9 mouse cellular contexts compared by ENCODE assay signal in genomic region chr8:26438877-26439276, GRCm38 (mm10).
A peak's percentile ranks its signal among the peaks of the same experiment; 100 is the strongest.
DNase-seq lines count a peak whose midpoint lies in the region; ATAC-seq lines count a peak whose summit lies in the region.
"Had no signal": no experiment of that assay in that cellular context is flagged by ENCODE, and none has a peak within 500 bp of the region (broad histone marks: within the 10 kb centered on the region; RNA-seq: fewer than 3 reads in every experiment).

No protein-coding gene starts in this region.

- no peaks in the 10 kb centered on the region for H3K9me3 ChIP-seq in midbrain, embryonic 11.5 days (ENCODE audit: control insufficient read depth, low read length)
- no peaks in the 10 kb centered on the region for H3K9me3 ChIP-seq in midbrain, embryonic 10.5 days (replicated peaks)
- no peaks in the 10 kb centered on the region for H3K9me3 ChIP-seq in stomach, embryonic 15.5 days

- peak; percentile 31 for DNase-seq in adrenal gland, postnatal 10 days
- DNase-seq in adrenal gland, postnatal 4 days (ENCODE audit: low spot score in 2 of 2) = no peak
- no peak for DNase-seq in midbrain, embryonic 11.5 days (ENCODE audit: low spot score, missing footprints)
- DNase-seq in midbrain, embryonic 10.5 days (ENCODE audit: low spot score) = no peak
- DNase-seq in kidney, postnatal 36 days = peak; percentile 18 to 21
- no peak for DNase-seq in urinary bladder, postnatal 36 days (ENCODE audit: low spot score in 2 of 2)
- DNase-seq: cerebellum, adult 8-10 months had no signal

- H3K9ac ChIP-seq in midbrain, embryonic 11.5 days (ENCODE audit: low read length) = no peak overlapping the region
- H3K9ac ChIP-seq in stomach, embryonic 15.5 days = no peak overlapping the region

- no peak overlapping the region for H3K4me3 ChIP-seq in midbrain, embryonic 11.5 days (ENCODE audit: low read depth, low read length)
- no peak overlapping the region for H3K4me3 ChIP-seq in midbrain, embryonic 10.5 days
- peak overlapping the region; percentile 22 for H3K4me3 ChIP-seq in stomach, embryonic 15.5 days (replicated peaks)

- no peaks in the 10 kb centered on the region for H3K27me3 ChIP-seq in midbrain, embryonic 11.5 days (ENCODE audit: control insufficient read depth, insufficient read depth, low read length)
- no peaks in the 10 kb centered on the region for H3K27me3 ChIP-seq in midbrain, embryonic 10.5 days (ENCODE audit: low read depth, poor library complexity, severe bottlenecking)
- no peaks in the 10 kb centered on the region for H3K27me3 ChIP-seq in stomach, embryonic 15.5 days (replicated peaks)

- WGBS in midbrain, embryonic 11.5 days = 69% methylated on average over 16 of the region's 16 CpGs
- 84% methylated on average over 16 of the region's 16 CpGs for WGBS in midbrain, embryonic 10.5 days
- 9% methylated on average over 16 of the region's 16 CpGs for WGBS in stomach, embryonic 15.5 days

- H3K36me3 ChIP-seq in midbrain, embryonic 11.5 days (ENCODE audit: control insufficient read depth, insufficient read depth, low read length) = no peaks in the 10 kb centered on the region
- no peaks in the 10 kb centered on the region for H3K36me3 ChIP-seq in midbrain, embryonic 10.5 days
- no peaks in the 10 kb centered on the region for H3K36me3 ChIP-seq in stomach, embryonic 15.5 days

- peaks cover 2% of the 10 kb centered on the region; the same call in 1 of the 2 replicates for H3K4me1 ChIP-seq in midbrain, embryonic 11.5 days (ENCODE audit: control insufficient read depth, insufficient read depth, low read length)
- 0 out of 2 replicates have a peak, but pooled peaks cover 4% of the 10 kb centered on the region for H3K4me1 ChIP-seq in midbrain, embryonic 10.5 days
- 0 out of 2 replicates have a peak, but pooled peaks cover 2% of the 10 kb centered on the region for H3K4me1 ChIP-seq in stomach, embryonic 15.5 days

- 0 out of 2 replicates have a peak, but pooled peaks have one; percentile 48 for ATAC-seq in midbrain, embryonic 11.5 days (ENCODE audit: low FRiP score)
- ATAC-seq in stomach, embryonic 15.5 days (ENCODE audit: insufficient read depth, low FRiP score, low read depth) = no peak
- no peak for ATAC-seq in inflammation-experienced regulatory T-cells, adult 6 months

- no peak overlapping the region for H3K4me2 ChIP-seq in midbrain, embryonic 11.5 days
- H3K4me2 ChIP-seq in stomach, embryonic 15.5 days = peak overlapping the region; percentile 46

- no peak overlapping the region for H3K27ac ChIP-seq in midbrain, embryonic 11.5 days (ENCODE audit: low read depth, low read length)
- no peak overlapping the region; the same call in 1 of the 2 replicates for H3K27ac ChIP-seq in midbrain, embryonic 10.5 days (replicated peaks)
- no peak overlapping the region for H3K27ac ChIP-seq in stomach, embryonic 15.5 days

Comparison
In these comparisons a context has a peak if more than half of its experiments do, and no peak if none do; other contexts are left out.
1. DNase-seq: peak in adrenal gland, postnatal 10 days (single experiment) and kidney, postnatal 36 days (2 of 2); none in adrenal gland, postnatal 4 days (0 of 2), midbrain, embryonic 11.5 days (single experiment), midbrain, embryonic 10.5 days (single experiment) and urinary bladder, postnatal 36 days (0 of 2).